Mouse (Mus musculus) spleen, postnatal 4 days (tissue): Measurements from ENCODE around the gene Atp6v1g1.

Experiments
- DNase-seq, 2 experiments: peaks; one replicate each; pipeline ENCODE4 v3.0.0; 2022; ENCODE audit warnings: low spot score in 2 of 2

Atp6v1g1 gene

GRCm38 (mm10) chr4:63544494-63545230 lies at the start of gene Atp6v1g1:
TSS of gene Atp6v1g1 (plus strand) at chr4:63544772.
- DNase-seq = peak; percentile 93 to 96

- DNase-seq = peak; percentile 33 to 72
Measured at GRCm38 (mm10) chr4:63494967-63495914, 49.3 kb upstream of the Atp6v1g1 start.

DNA sequence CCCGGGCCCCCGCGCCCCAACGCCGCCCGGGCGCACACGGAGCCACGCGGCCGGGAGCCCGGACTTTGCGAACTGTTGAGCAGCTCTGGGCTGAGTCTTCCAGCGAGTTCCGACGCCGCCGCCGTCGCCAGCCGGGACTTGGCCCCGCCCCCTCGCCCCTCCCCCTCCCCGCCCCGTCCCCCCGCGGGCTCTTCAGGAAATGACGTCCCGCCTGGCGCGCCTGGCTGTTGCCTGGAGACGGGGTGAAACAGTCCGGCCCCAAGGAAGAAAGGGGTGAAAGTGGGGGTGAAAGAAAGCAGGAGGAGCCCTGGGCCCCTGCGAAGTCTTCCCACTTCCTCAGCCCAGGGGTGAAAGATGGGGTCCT lies 48.7 kb upstream of the Atp6v1g1 start, which contains the start of gene Whrn:
TSS of gene Whrn (minus strand) at position 77 of the 364 bp plus-strand sequence.
- DNase-seq = peak; percentile 31 to 77

DNA sequence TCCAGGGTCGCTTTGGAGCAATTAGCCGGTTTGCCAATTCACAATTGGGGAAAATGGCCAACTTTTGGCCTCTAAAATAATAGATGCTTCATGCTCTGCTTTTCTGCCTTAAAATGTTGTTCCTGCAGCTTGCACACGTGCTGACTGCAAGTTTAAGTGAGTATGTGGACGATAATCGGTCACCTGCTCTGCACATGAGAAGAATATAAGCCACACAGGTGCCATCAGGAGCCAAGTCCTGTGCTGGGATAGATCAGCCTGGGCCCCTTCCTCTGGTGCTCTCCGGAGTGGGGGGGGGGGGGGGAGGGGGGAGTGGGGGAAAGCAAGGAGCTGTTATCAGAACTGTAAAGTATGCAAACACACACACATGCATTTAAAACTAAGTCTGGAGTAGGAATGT lies 48.3 kb upstream of the Atp6v1g1 start:
- no peak for DNase-seq

DNA sequence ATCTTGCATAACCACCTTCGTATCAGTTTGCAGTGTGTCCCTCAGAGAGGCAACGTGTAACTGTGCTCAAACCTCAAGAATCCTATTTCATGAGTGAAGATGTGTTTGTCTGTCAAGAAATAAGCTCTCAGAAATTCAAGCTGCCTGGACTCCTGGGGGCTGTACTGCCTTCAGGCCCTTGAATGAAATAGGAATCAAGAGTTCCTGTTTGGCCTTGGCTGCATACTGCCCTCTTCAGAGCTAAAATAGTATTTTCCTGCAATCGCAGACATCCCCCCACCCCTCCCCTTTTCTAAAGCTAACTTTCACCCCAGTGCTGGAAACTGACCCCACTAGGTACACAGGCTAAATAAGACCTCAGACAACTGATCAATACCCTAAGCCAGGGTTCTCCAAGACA lies 46.2 kb upstream of the Atp6v1g1 start:
- no peak for DNase-seq

- no peak for DNase-seq
Measured at GRCm38 (mm10) chr4:63501050-63501449, 43.5 kb upstream of the Atp6v1g1 start.

GRCm38 (mm10) chr4:63503949-63504348 lies 40.6 kb upstream of the Atp6v1g1 start:
- DNase-seq = no peak

DNA sequence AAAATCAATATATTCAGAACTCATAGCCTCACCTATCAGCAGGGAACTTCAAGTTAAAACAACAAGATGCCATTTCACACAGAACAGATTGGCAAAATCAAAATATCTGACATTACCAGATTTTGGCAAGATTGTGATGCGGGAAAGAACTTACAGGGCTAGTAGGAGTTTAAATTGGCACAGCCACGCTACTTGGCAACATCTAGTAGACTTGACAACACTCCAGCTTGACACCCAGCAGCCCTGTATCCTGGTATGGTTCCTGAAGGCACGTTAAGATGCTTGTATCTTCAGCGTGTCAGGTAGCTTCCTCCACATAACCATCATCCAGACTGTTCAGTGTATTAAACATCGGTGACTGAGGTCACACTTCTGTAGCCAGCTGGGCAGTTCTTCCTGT lies 37.1 kb upstream of the Atp6v1g1 start:
- DNase-seq = no peak

- DNase-seq = peak; percentile 75 to 93
Measured at GRCm38 (mm10) chr4:63508232-63508631, 36.3 kb upstream of the Atp6v1g1 start.

DNA sequence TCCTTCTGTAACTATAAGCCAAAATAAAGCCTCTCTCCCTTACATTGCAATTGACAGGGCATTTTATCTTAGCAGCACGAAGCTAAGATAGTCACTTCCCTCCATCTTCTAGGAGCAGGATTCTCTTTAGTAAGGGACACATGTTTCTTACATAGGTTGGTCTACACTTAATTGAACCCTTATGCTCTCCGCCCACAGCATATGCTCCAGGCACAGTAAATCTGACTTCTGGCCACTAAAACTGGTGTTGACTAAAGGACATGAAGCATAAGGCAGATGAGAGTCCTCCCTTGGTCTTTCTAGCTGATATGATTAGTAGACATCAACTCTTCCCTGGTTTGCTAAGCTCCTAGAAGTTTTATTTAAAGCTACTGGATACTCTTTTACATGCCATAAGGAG lies 31.7 kb upstream of the Atp6v1g1 start:
- no peak for DNase-seq

- DNase-seq = no peak
Measured at GRCm38 (mm10) chr4:63514454-63514984, 30.1 kb upstream of the Atp6v1g1 start.

GRCm38 (mm10) chr4:63515021-63515420 lies 29.6 kb upstream of the Atp6v1g1 start:
- no peak for DNase-seq

- no peak for DNase-seq
Measured at GRCm38 (mm10) chr4:63521813-63522419, 22.7 kb upstream of the Atp6v1g1 start.

DNA sequence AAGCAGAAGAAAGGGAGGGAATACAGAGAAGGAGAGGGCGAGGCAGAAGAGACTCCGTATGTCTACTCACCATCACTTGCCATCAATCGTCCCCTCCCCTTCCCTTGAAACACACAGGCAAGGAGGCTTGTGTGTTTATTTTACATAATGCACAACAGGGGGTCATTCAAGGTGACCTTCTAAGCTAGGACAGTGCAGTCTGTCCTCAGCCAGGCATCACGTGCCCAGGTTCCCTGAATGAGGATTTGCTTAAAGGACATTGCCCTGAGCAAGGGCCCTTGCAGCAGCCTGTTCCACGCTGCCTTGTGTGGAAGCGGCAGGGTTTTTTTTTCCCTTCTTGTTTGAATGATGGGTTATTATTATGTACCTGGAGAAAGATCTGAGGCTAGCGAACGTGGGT lies 19.1 kb upstream of the Atp6v1g1 start:
- no peak for DNase-seq

GRCm38 (mm10) chr4:63528946-63529345 lies 15.6 kb upstream of the Atp6v1g1 start:
- no peak for DNase-seq

DNA sequence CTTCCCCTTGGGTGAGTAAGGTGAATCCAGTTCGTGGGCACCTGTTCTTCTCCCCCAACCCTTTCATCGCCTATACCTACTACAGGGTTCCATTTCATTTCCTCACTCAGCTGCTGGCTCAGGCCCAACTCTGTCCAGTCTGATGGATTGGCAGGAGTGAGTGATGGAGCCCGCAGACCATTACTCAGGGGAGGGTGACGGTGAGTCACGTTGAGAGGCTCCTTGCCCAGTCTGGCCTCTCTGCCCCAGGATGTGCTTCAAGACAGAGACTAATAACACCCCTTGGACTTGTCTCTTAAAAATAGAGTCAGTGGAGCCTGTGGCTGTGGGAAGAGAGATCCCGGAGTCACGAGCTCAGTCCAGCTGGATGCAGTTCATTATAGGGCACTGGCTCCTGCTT lies 14.2 kb upstream of the Atp6v1g1 start:
- no peak for DNase-seq

GRCm38 (mm10) chr4:63537602-63538001 lies 7.0 kb upstream of the Atp6v1g1 start:
- DNase-seq = no peak

- no peak for DNase-seq
Measured at GRCm38 (mm10) chr4:63542209-63542608, 2.4 kb upstream of the Atp6v1g1 start.

GRCm38 (mm10) chr4:63543746-63544493 lies 652 bp upstream of the Atp6v1g1 start:
- peak in 1 of 2 experiments; percentile 67 for DNase-seq

GRCm38 (mm10) chr4:63545231-63545958 lies 823 bp downstream of the Atp6v1g1 start:
- no peak for DNase-seq
